In genomic region chrX:7795016-7795415, GRCm38 (mm10) we compare ENCODE assay signal across 9 mouse cellular contexts. TPM values are rescaled to one million over a fixed set of nuclear protein-coding genes. Genes with fewer than 3 reads are reported as not detected.
A peak's percentile ranks its signal among the peaks of the same experiment; 100 is the strongest.
DNase-seq lines count a peak whose midpoint lies in the region; ATAC-seq lines count a peak whose summit lies in the region.
"Had no signal": no experiment of that assay in that cellular context is flagged by ENCODE, and none has a peak within 500 bp of the region (broad histone marks: within the 10 kb centered on the region; RNA-seq: fewer than 3 reads in every experiment).

No protein-coding gene starts in this region.

- peak; percentile 84 for ATAC-seq in megakaryocyte-erythroid progenitor cell, adult 5-6 weeks (replicated peaks; ENCODE audit: low FRiP score, low TSS enrichment, poor library complexity, severe bottlenecking)
- ATAC-seq in midbrain, embryonic 11.5 days (ENCODE audit: low FRiP score) = no peak
- ATAC-seq in frontal cortex, adult (ENCODE audit: low TSS enrichment) = no peak

- H3K9me3 ChIP-seq in embryonic facial prominence, embryonic 10.5 days = no peaks in the 10 kb centered on the region
- H3K9me3 ChIP-seq in midbrain, embryonic 11.5 days (ENCODE audit: control insufficient read depth, low read length) = no peaks in the 10 kb centered on the region
- H3K9me3 ChIP-seq: neural tube, embryonic 13.5 days had no signal

- DNase-seq in heart, postnatal 36 days = peak; percentile 34 to 37
- no peak for DNase-seq in heart, adult 9 months (ENCODE audit: low spot score in 2 of 2)
- DNase-seq in Muller cell, postnatal 12 days (ENCODE audit: inconsistent ontology term) = peak; percentile 4
- DNase-seq in embryonic facial prominence, embryonic 10.5 days (ENCODE audit: low spot score) = peak; percentile 53
- no peak for DNase-seq in right cerebral cortex, postnatal 25 days
- no peak for DNase-seq in midbrain, embryonic 11.5 days (ENCODE audit: low spot score, missing footprints)

- H3K4me3 ChIP-seq in embryonic facial prominence, embryonic 10.5 days = no peak overlapping the region
- no peak overlapping the region for H3K4me3 ChIP-seq in midbrain, embryonic 11.5 days (ENCODE audit: low read depth, low read length)
- H3K4me3 ChIP-seq: neural tube, embryonic 13.5 days had no signal

- no peak overlapping the region for H3K27ac ChIP-seq in embryonic facial prominence, embryonic 10.5 days (replicated peaks)
- H3K27ac ChIP-seq in midbrain, embryonic 11.5 days (ENCODE audit: low read depth, low read length) = no peak overlapping the region
- H3K27ac ChIP-seq: neural tube, embryonic 13.5 days had no signal

- 34% methylated on average over 7 of the region's 7 CpGs for WGBS in embryonic facial prominence, embryonic 10.5 days
- WGBS in midbrain, embryonic 11.5 days = 35% methylated on average over 7 of the region's 7 CpGs

- peaks cover 5% of the 10 kb centered on the region; the same call in 1 of the 2 replicates for H3K4me1 ChIP-seq in embryonic facial prominence, embryonic 10.5 days
- peaks cover 3% of the 10 kb centered on the region; the same call in 1 of the 2 replicates for H3K4me1 ChIP-seq in midbrain, embryonic 11.5 days (ENCODE audit: control insufficient read depth, insufficient read depth, low read length)

- peaks cover 13% of the 10 kb centered on the region for H3K36me3 ChIP-seq in embryonic facial prominence, embryonic 10.5 days (replicated peaks)
- no peaks in the 10 kb centered on the region; the same call in 1 of the 2 replicates for H3K36me3 ChIP-seq in midbrain, embryonic 11.5 days (ENCODE audit: control insufficient read depth, insufficient read depth, low read length)

- H3K27me3 ChIP-seq in embryonic facial prominence, embryonic 10.5 days (replicated peaks; ENCODE audit: low read depth, poor library complexity, severe bottlenecking) = no peaks in the 10 kb centered on the region
- H3K27me3 ChIP-seq in midbrain, embryonic 11.5 days (ENCODE audit: control insufficient read depth, insufficient read depth, low read length) = no peaks in the 10 kb centered on the region
- H3K27me3 ChIP-seq: neural tube, embryonic 13.5 days had no signal

- H3K4me2 ChIP-seq in midbrain, embryonic 11.5 days = no peak overlapping the region
- H3K4me2 ChIP-seq: neural tube, embryonic 13.5 days had no signal

- intact Hi-C loops in heart, postnatal 36 days (cut with DNase I) = loop anchor here (10.0 kb wide), 1 partner anchor 90 kb away; the partner anchor contains the start of gene Slc35a2

- H3K9ac ChIP-seq in midbrain, embryonic 11.5 days (ENCODE audit: low read length) = no peak overlapping the region
- H3K9ac ChIP-seq: neural tube, embryonic 13.5 days had no signal

RNA-seq across cellular contexts. Expression of gene Gripap1, which starts 5.5 kb away (rescaled TPM):
- 10 to 100 TPM; 25.1 to 25.4 TPM for total RNA-seq in heart, postnatal 36 days (2021)
- 42.5 and 45.3 TPM in 2 replicates for polyA plus RNA-seq in embryonic facial prominence, embryonic 10.5 days (2016; fragmentation: Nextera tagmentation; extraction: Ambion mirVana)
- 64.4 and 98.4 TPM in 2 replicates for total RNA-seq in megakaryocyte-erythroid progenitor cell, adult 5-6 weeks (2014; fragmentation: Nextera tagmentation)
- 78.9 and 102 TPM in 2 replicates for total RNA-seq in megakaryocyte-erythroid progenitor cell, adult 5-6 weeks (2017)
- 51.7 and 52.0 TPM in 2 replicates for polyA plus RNA-seq in midbrain, embryonic 11.5 days (2014; fragmentation: Nextera tagmentation; extraction: Ambion mirVana)

RNA-seq across cellular contexts. Expression of gene Kcnd1, which starts 27.1 kb away (rescaled TPM):
- under 1 TPM; 0.19 to 0.28 TPM for total RNA-seq in heart, postnatal 36 days (2021)
- polyA plus RNA-seq in embryonic facial prominence, embryonic 10.5 days (2016; fragmentation: Nextera tagmentation; extraction: Ambion mirVana) = 1.4 and 2.2 TPM in 2 replicates
- 0.55 and 2.2 TPM in 2 replicates for total RNA-seq in megakaryocyte-erythroid progenitor cell, adult 5-6 weeks (2014; fragmentation: Nextera tagmentation)
- total RNA-seq in megakaryocyte-erythroid progenitor cell, adult 5-6 weeks (2017) = 1.9 and 2.2 TPM in 2 replicates
- polyA plus RNA-seq in midbrain, embryonic 11.5 days (2014; fragmentation: Nextera tagmentation; extraction: Ambion mirVana) = 0.86 and 1.1 TPM in 2 replicates

RNA-seq across cellular contexts. Expression of gene Tfe3, which starts 32.7 kb away (rescaled TPM):
- 10 to 100 TPM; 14.3 to 17.3 TPM for total RNA-seq in heart, postnatal 36 days (2021)
- polyA plus RNA-seq in embryonic facial prominence, embryonic 10.5 days (2016; fragmentation: Nextera tagmentation; extraction: Ambion mirVana) = 26.8 and 28.3 TPM in 2 replicates
- total RNA-seq in megakaryocyte-erythroid progenitor cell, adult 5-6 weeks (2014; fragmentation: Nextera tagmentation) = 33.5 and 36.5 TPM in 2 replicates
- total RNA-seq in megakaryocyte-erythroid progenitor cell, adult 5-6 weeks (2017) = 10.4 and 15.0 TPM in 2 replicates
- polyA plus RNA-seq in midbrain, embryonic 11.5 days (2014; fragmentation: Nextera tagmentation; extraction: Ambion mirVana) = 19.4 and 20.6 TPM in 2 replicates

RNA-seq across cellular contexts. Expression of gene Ccdc120, which starts 44.3 kb away (rescaled TPM):
- 1 to 10 TPM in 1 of 2 experiments, under 1 TPM in 1; 0.42 to 1.8 TPM for total RNA-seq in heart, postnatal 36 days (2021)
- polyA plus RNA-seq in embryonic facial prominence, embryonic 10.5 days (2016; fragmentation: Nextera tagmentation; extraction: Ambion mirVana) = 20.3 and 22.1 TPM in 2 replicates
- 0.74 and 2.3 TPM in 2 replicates for total RNA-seq in megakaryocyte-erythroid progenitor cell, adult 5-6 weeks (2014; fragmentation: Nextera tagmentation)
- total RNA-seq in megakaryocyte-erythroid progenitor cell, adult 5-6 weeks (2017) = 1.4 and 2.2 TPM in 2 replicates
- 15.8 and 24.1 TPM in 2 replicates for polyA plus RNA-seq in midbrain, embryonic 11.5 days (2014; fragmentation: Nextera tagmentation; extraction: Ambion mirVana)

RNA-seq across cellular contexts. Expression of gene Otud5, which starts 46.1 kb away (rescaled TPM):
- total RNA-seq in heart, postnatal 36 days (2021) = 10 to 100 TPM; 26.1 to 27.8 TPM
- polyA plus RNA-seq in embryonic facial prominence, embryonic 10.5 days (2016; fragmentation: Nextera tagmentation; extraction: Ambion mirVana) = 42.2 and 43.4 TPM in 2 replicates
- 59.5 and 83.5 TPM in 2 replicates for total RNA-seq in megakaryocyte-erythroid progenitor cell, adult 5-6 weeks (2014; fragmentation: Nextera tagmentation)
- total RNA-seq in megakaryocyte-erythroid progenitor cell, adult 5-6 weeks (2017) = 50.0 and 64.6 TPM in 2 replicates
- polyA plus RNA-seq in midbrain, embryonic 11.5 days (2014; fragmentation: Nextera tagmentation; extraction: Ambion mirVana) = 33.9 and 34.8 TPM in 2 replicates

Comparison
In these comparisons a context has a peak if more than half of its experiments do, and no peak if none do; other contexts are left out.
1. DNase-seq: peak in heart, postnatal 36 days (2 of 2), Muller cell, postnatal 12 days (single experiment) and embryonic facial prominence, embryonic 10.5 days (single experiment); none in heart, adult 9 months (0 of 2), right cerebral cortex, postnatal 25 days (single experiment) and midbrain, embryonic 11.5 days (single experiment).